Mouse (Mus musculus): Measurements from ENCODE around the gene Nlrc5. TPM values are rescaled to one million over a fixed set of nuclear protein-coding genes. Genes with fewer than 3 reads are reported as not detected.

The Nlrc5 gene
- polyA plus RNA-seq (2012; fragmentation: generic; extraction: Trizol) = 0.16 TPM
- long read RNA-seq, experiment 1 = 0 reads
- long read RNA-seq, experiment 2, partial matches to known transcripts = 1 of 1 reads
- long read RNA-seq, experiment 2, other reads (novel, unspliced or antisense) = 0 of 1 reads

DNA sequence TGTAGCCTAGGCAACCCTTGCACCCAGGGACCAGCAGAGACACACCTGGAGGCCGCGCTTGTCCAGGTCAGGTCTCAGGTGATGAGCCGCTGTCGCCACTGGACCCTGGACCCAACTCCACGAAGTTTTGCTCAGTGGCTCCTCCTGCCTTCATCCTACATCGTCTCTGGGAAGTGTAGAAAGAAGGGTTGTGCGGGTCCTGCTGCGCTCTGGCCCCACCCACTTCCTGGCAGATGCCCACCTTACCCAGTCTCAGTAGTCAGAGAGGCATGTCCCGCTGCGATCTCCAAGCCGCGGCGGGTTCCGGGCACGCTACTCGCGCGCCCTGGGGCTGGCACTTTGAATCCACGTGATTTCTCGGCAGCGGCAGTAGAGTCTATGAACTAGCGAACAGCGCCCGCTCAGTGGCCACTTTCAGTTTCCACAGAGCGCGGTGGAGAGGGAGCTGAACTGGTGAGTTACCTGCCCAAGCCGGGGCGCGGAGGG is at the start of gene Nlrc5:
Gene Nlrc5, plus strand, starts transcription at position 376 of the 486 bp plus-strand sequence.
- no peaks in the 10 kb centered on the region for H3K79me3 ChIP-seq (ENCODE audit: low read depth)
- H3K79me2 ChIP-seq (ENCODE audit: control insufficient read depth, insufficient read depth) = no peaks in the 10 kb centered on the region
- H3K4me3 ChIP-seq (ENCODE audit: insufficient read depth, poor library complexity, severe bottlenecking) = peak within 1 kb of the TSS; percentile 34
- peak within 1 kb of the TSS; percentile 59 for H3ac ChIP-seq (ENCODE audit: control insufficient read depth, insufficient read length, low read depth)
- peaks cover 17% of the 10 kb centered on the region for H3K27me3 ChIP-seq (ENCODE audit: control insufficient read depth, insufficient read depth, insufficient read length)
- no peaks in the 10 kb centered on the region for H3K36me3 ChIP-seq (ENCODE audit: control insufficient read depth, insufficient read depth)
- no peak for TF ChIP-seq USF1 (IDR thresholded peaks at IDR 0.05; ENCODE audit: low read depth)
- TF ChIP-seq FOSL1 (IDR thresholded peaks at IDR 0.05; ENCODE audit: insufficient read depth, low read length, poor library complexity, severe bottlenecking) = no peak
- TF ChIP-seq MYOD1 (IDR thresholded peaks at IDR 0.05; ENCODE audit: control insufficient read depth, insufficient read length, low read depth) = no peak
- no peak for TF ChIP-seq CTCF (IDR thresholded peaks at IDR 0.05; ENCODE audit: control insufficient read depth, insufficient read depth, insufficient read length)
- no peak for TF ChIP-seq CEBPB (IDR thresholded peaks at IDR 0.05; ENCODE audit: low read depth)
- TF ChIP-seq MYOG (IDR thresholded peaks at IDR 0.05; ENCODE audit: control insufficient read depth, extremely low read depth, insufficient read length) = no peak
- TF ChIP-seq MAX (IDR thresholded peaks at IDR 0.05) = no peak

DNA sequence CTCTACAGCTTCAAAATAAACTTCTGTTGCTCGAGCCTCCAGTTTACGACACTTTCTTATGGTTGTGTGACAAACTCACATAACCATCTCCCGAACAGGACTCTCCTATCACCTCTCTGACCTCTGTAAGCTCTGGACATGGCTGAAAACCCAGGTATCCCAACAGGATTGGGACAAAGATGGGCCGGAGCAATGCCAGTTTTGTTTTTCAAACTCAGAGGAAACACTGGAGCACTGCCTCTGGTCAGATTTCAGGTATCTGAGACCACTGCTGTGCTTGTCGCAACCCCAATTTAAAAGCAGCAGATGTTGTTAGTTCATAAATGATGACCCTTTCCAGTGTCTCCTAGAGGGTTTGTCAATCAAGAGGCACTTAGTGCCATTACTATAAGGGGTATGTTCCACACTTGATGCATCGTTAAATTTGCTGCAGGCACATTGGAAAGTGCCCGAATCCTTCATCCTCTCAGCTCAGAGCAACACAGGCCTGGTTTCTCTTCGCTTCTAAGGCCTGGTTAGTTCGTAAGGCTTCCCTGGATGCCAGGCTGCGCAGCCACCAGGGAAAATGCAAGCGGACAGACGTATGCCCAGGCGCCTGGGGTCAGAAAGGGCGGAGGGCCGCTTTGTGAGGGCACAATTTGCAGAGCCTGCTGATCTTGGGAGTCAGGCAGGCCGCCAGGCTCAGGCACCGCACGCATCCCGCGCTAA is 48.5 kb upstream of the Nlrc5 start:
- H3ac ChIP-seq (ENCODE audit: control insufficient read depth, insufficient read length, low read depth) = peak overlapping the region; percentile 66
- H3K79me2 ChIP-seq (ENCODE audit: control insufficient read depth, insufficient read depth) = peaks cover 36% of the 10 kb centered on the region
- H3K79me3 ChIP-seq (ENCODE audit: low read depth) = peaks cover 22% of the 10 kb centered on the region
- TF ChIP-seq MYOG (IDR thresholded peaks at IDR 0.05; ENCODE audit: control insufficient read depth, extremely low read depth, insufficient read length) = no peak
- peaks cover 16% of the 10 kb centered on the region for H3K36me3 ChIP-seq (ENCODE audit: control insufficient read depth, insufficient read depth)
- peak overlapping the region; percentile 76 for H3K4me3 ChIP-seq (ENCODE audit: insufficient read depth, poor library complexity, severe bottlenecking)
- H3K27me3 ChIP-seq (ENCODE audit: control insufficient read depth, insufficient read depth, insufficient read length) = no peaks in the 10 kb centered on the region

DNA sequence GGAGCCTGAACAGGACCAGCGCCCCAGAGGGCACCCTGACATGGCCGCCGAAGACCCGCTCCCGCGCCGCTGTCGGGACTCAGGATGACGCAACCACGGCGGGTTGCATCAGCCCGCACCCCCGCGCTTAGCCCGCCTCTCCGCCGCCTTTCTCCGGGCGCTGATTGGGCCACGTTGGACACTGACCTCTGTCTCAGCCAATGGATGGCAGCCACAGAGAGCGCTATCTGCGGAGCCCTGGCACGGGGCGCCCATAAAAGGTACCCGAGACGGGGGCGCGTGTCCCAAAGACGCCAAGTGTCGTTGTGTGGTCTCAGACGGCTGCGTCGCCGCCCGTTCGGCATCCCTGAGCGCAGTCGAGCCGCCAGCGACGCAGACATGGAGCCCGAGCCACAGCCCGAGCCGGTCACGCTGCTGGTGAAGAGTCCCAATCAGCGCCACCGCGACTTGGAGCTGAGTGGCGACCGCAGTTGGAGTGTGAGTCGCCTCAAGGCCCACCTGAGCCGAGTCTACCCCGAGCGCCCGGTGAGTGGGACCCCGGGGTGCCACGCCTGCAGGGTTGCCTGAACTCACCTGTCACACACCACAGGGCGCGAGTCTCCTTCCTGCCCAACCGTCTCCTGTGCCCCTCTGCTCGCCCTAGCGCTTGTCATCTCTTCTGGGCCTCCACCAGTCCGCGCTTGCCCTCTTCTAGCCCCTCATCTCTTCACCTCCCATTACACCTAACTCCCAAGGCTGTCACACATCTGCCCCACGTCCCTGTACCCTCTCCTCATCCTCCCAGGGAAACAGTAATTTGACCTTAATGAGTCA is 47.7 kb upstream of the Nlrc5 start, which contains the start of gene Herpud1:
Gene Herpud1, plus strand, starts transcription at position 225 of the 813 bp plus-strand sequence.
- Histone ChIP-seq H3K79me3 (ENCODE audit: low read depth) (peaks cover 22% of the 10 kb centered on the region), H3K36me3 (ENCODE audit: control insufficient read depth, insufficient read depth) (peaks cover 24% of the 10 kb centered on the region), H3ac (ENCODE audit: control insufficient read depth, insufficient read length, low read depth) (peak within 1 kb of the TSS; percentile 95), H3K27me3 (ENCODE audit: control insufficient read depth, insufficient read depth, insufficient read length) (no peaks in the 10 kb centered on the region), H3K4me3 (ENCODE audit: insufficient read depth, poor library complexity, severe bottlenecking) (peak within 1 kb of the TSS; percentile 76), H3K79me2 (ENCODE audit: control insufficient read depth, insufficient read depth) (peaks cover 36% of the 10 kb centered on the region)
- TF ChIP-seq MYOD1 (IDR thresholded peaks at IDR 0.05; ENCODE audit: control insufficient read depth, insufficient read length, low read depth) (no peak), CEBPB (IDR thresholded peaks at IDR 0.05; ENCODE audit: low read depth) (peak; percentile 93)

DNA sequence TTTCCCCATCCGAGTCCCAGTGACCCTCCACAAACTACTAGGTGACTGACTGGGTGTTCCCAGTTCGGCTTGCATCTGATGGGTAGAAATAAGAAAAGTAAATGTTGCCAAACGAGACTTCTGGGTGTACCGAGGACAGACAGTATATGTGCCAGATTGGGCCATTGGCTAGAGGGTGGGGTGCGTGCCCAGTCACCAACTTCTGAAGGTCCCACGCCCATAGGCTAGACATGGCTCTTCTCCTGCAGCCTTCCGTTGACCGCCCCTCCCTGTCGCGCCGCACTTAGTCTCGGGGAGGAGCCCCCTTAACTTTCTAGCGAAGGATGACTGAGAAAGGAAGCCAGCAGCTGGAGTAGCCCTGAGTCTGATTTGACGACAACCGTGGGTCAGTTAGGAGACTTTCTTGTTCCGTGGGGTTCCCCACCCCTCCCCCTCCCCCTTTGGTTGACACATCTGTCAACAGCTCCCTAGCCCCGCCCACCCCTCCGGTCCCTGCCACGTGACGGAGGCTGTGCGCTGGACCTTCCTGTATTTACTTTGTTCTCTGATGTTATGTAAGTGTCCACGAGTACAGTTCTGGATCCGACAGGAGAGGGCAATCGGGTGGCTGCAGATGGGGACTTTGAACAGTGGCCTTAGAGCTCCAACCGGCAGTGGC is 47.0 kb upstream of the Nlrc5 start:
- Histone ChIP-seq H3K79me2 (ENCODE audit: control insufficient read depth, insufficient read depth) (peaks cover 36% of the 10 kb centered on the region), H3K79me3 (ENCODE audit: low read depth) (peaks cover 22% of the 10 kb centered on the region), H3K36me3 (ENCODE audit: control insufficient read depth, insufficient read depth) (peaks cover 31% of the 10 kb centered on the region), H3K27me3 (ENCODE audit: control insufficient read depth, insufficient read depth, insufficient read length) (no peaks in the 10 kb centered on the region), H3ac (ENCODE audit: control insufficient read depth, insufficient read length, low read depth) (peak overlapping the region; percentile 95), H3K4me3 (ENCODE audit: insufficient read depth, poor library complexity, severe bottlenecking) (peak overlapping the region; percentile 76)
- TF ChIP-seq FOSL1 (IDR thresholded peaks at IDR 0.05; ENCODE audit: insufficient read depth, low read length, poor library complexity, severe bottlenecking) (no peak), MAX (IDR thresholded peaks at IDR 0.05) (peak; percentile 87), USF1 (IDR thresholded peaks at IDR 0.05; ENCODE audit: low read depth) (peak; percentile 88)

DNA sequence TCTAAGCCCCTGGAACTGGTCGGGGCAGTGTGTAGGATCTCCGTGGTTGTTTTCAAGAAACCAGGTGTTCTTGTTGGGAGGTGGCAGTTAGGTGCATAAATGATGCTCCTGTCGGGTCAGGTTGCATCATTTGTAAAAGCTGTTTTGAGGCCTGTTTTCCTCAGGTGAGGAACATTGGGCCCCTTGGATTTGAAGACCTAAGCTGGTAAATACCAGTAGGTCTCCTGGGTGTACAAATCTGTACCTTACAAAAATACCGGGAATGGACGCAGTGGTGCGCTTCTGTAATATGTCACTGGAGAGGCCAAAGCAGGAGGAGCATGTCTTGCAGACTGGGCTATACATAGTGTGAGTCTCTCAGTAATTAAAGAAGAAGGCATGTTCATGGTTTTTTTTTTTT is 46.4 kb upstream of the Nlrc5 start:
- peak overlapping the region; percentile 9 for H3ac ChIP-seq (ENCODE audit: control insufficient read depth, insufficient read length, low read depth)
- peaks cover 22% of the 10 kb centered on the region for H3K79me3 ChIP-seq (ENCODE audit: low read depth)
- no peaks in the 10 kb centered on the region for H3K27me3 ChIP-seq (ENCODE audit: control insufficient read depth, insufficient read depth, insufficient read length)
- TF ChIP-seq CTCF (IDR thresholded peaks at IDR 0.05; ENCODE audit: control insufficient read depth, insufficient read depth, insufficient read length) = no peak
- TF ChIP-seq FOSL1 (IDR thresholded peaks at IDR 0.05; ENCODE audit: insufficient read depth, low read length, poor library complexity, severe bottlenecking) = no peak
- no peak for TF ChIP-seq MYOG (IDR thresholded peaks at IDR 0.05; ENCODE audit: control insufficient read depth, extremely low read depth, insufficient read length)
- peaks cover 36% of the 10 kb centered on the region for H3K79me2 ChIP-seq (ENCODE audit: control insufficient read depth, insufficient read depth)
- H3K4me3 ChIP-seq (ENCODE audit: insufficient read depth, poor library complexity, severe bottlenecking) = peak overlapping the region; percentile 76
- peaks cover 37% of the 10 kb centered on the region for H3K36me3 ChIP-seq (ENCODE audit: control insufficient read depth, insufficient read depth)
